Mouse (Mus musculus) testis, adult 2 months (tissue): ENCODE measurements around the gene Gm7534.

Experiments used
- CTCF ChIP-seq: fragments of 200-500 bp; IDR thresholded peaks from 2 replicates; pipeline ENCODE4 v1.5.1; 2012; ENCODE audit warnings: low read depth, mild to moderate bottlenecking, inconsistent platforms, low read length, moderate library complexity; ENCODE audit not compliant: control insufficient read depth, insufficient read depth, insufficient replicate concordance
- POLR2A ChIP-seq: fragments of 200-500 bp; IDR thresholded peaks from 2 replicates; pipeline ENCODE4 v1.6.1; 2012; ENCODE audit warnings: low read depth, mild to moderate bottlenecking, inconsistent platforms, low read length, moderate library complexity; ENCODE audit not compliant: control insufficient read depth

DNA sequence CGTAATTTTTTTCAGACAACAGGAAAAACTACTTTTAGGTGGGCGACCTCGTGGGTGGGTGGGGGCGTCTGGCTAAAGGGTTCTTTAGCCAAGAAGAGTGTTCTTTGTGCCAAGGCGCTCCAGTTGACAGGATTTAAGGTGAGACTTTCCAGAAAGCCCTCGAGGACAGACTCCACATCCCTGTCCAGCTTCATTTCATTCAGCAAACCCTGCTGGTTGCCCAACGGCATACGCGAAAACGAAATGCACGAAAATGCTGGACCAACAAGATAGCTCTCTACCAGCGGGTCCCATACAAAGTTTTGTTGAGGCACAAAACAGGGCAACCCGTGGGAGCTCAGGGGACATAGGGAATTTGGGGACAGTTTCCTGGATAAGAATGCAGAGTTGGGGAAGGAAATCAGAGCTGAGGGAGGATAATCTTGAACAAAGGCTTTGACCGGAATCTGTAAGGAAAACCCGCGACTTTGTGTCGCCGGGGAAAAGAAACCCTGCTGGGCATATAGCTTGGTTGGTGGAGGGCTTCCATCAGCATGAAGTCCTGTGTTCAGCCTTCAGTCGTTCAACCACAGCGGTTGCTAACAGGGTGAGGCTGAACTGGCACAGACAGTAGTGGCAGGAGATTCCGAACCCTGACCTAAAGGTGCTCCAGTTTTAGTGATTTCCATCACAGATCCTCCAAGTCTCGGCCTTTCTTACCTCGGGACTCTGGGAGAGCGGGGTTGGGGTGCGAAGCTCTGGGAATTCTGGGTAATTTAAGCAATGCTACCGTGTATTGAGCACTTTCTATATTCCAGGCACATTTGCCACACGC is 47.5 kb upstream of the Gm7534 start:
- TF ChIP-seq CTCF (no peak), POLR2A (no peak)
